In genomic region chr13:21468061-21469019, GRCm38 (mm10) we compare ENCODE assay signal across 8 mouse cellular contexts. TPM values are rescaled to one million over a fixed set of nuclear protein-coding genes. Genes with fewer than 3 reads are reported as not detected.
DNase-seq lines count a peak whose midpoint lies in the region; ATAC-seq and TF ChIP-seq lines count a peak whose summit lies in the region.

Nkapl (minus strand) TSS chr13:21468509.

- no peaks in the 10 kb centered on the region for H3K36me3 ChIP-seq in forebrain, embryonic 11.5 days (ENCODE audit: control insufficient read depth, insufficient read depth, low read length)
- H3K36me3 ChIP-seq in heart, embryonic 16.5 days (ENCODE audit: control insufficient read depth, insufficient read depth), result no peaks in the 10 kb centered on the region
- H3K36me3 ChIP-seq in liver, embryonic 14.5 days (replicated peaks; ENCODE audit: control insufficient read depth, insufficient read depth, low read depth), result no peaks in the 10 kb centered on the region
- no peaks in the 10 kb centered on the region for H3K36me3 ChIP-seq in stomach, embryonic 15.5 days

- peak within 1 kb of the TSS; percentile 50 for H3K4me3 ChIP-seq in forebrain, embryonic 11.5 days (ENCODE audit: low read depth, low read length)
- H3K4me3 ChIP-seq in heart, embryonic 16.5 days (ENCODE audit: low read length), result peak within 1 kb of the TSS; percentile 76
- peak within 1 kb of the TSS; percentile 64 to 84 for H3K4me3 ChIP-seq in liver, embryonic 14.5 days (ENCODE audit: insufficient read depth in 1 of 2, low read depth in 2 of 2, low read length in 2 of 2)
- H3K4me3 ChIP-seq in stomach, embryonic 15.5 days (replicated peaks), result peak within 1 kb of the TSS; percentile 66

- peak within 1 kb of the TSS; percentile 83 for H3K4me2 ChIP-seq in forebrain, embryonic 11.5 days (ENCODE audit: low read depth, low read length, severe bottlenecking)
- H3K4me2 ChIP-seq in heart, embryonic 16.5 days (ENCODE audit: low read depth, low read length), result peak within 1 kb of the TSS; percentile 98
- H3K4me2 ChIP-seq in liver, embryonic 14.5 days (ENCODE audit: low read depth), result peak within 1 kb of the TSS; percentile 97
- peak within 1 kb of the TSS; percentile 96 for H3K4me2 ChIP-seq in stomach, embryonic 15.5 days

- DNase-seq in CD8-positive naive resting alpha-beta T cell, adult 2 months (ENCODE audit: low read depth in 2 of 2, low spot score in 2 of 2), result peak; percentile 11 to 18
- DNase-seq in c-Kit-positive CD71-positive TER-119-negative erythroid progenitor cells, embryonic 14.5 days (ENCODE audit: low read depth), result peak; percentile 88
- DNase-seq in forebrain, embryonic 11.5 days (ENCODE audit: low spot score), result peak; percentile 91
- peak; percentile 82 to 91 for DNase-seq in kidney, postnatal 36 days
- DNase-seq in liver, embryonic 14.5 days (ENCODE audit: low read depth in 3 of 3, low spot score in 3 of 3), result peak; percentile 81 to 85 (median 82)
- peak; percentile 88 for DNase-seq in neural tube, embryonic 10.5 days (ENCODE audit: extremely low spot score, low spot score)

- H3K9ac ChIP-seq in forebrain, embryonic 11.5 days (ENCODE audit: low read length), result peak within 1 kb of the TSS; percentile 74
- peak within 1 kb of the TSS; percentile 88 for H3K9ac ChIP-seq in heart, embryonic 16.5 days (ENCODE audit: low read length)
- peak within 1 kb of the TSS; percentile 76 for H3K9ac ChIP-seq in liver, embryonic 14.5 days (replicated peaks)
- peak within 1 kb of the TSS; percentile 60 for H3K9ac ChIP-seq in stomach, embryonic 15.5 days

- WGBS in forebrain, embryonic 11.5 days, result 1% methylated on average over 54 of the region's 54 CpGs
- 1% methylated on average over 54 of the region's 54 CpGs for WGBS in heart, embryonic 16.5 days
- under 1% methylated on average over 54 of the region's 54 CpGs for whole genome bisulfite sequencing in liver, embryonic 14.5 days (ENCODE audit: insufficient replicate concordance)
- under 1% methylated on average over 53 of the region's 54 CpGs for WGBS in stomach, embryonic 15.5 days

- peaks cover 3% of the 10 kb centered on the region; the same call in 1 of the 2 replicates for H3K27me3 ChIP-seq in forebrain, embryonic 11.5 days (ENCODE audit: control insufficient read depth, insufficient read depth, low read length)
- no peaks in the 10 kb centered on the region for H3K27me3 ChIP-seq in heart, embryonic 16.5 days (ENCODE audit: control insufficient read depth, insufficient read depth, low read length)
- H3K27me3 ChIP-seq in liver, embryonic 14.5 days (ENCODE audit: control insufficient read depth, insufficient read depth, low read length), result peaks cover 8% of the 10 kb centered on the region
- H3K27me3 ChIP-seq in stomach, embryonic 15.5 days (replicated peaks), result 0 out of 2 replicates have a peak, but pooled peaks cover 3% of the 10 kb centered on the region

- no peaks in the 10 kb centered on the region; the same call in 1 of the 2 replicates for H3K9me3 ChIP-seq in forebrain, embryonic 11.5 days (ENCODE audit: control insufficient read depth, low read length)
- no peaks in the 10 kb centered on the region for H3K9me3 ChIP-seq in heart, embryonic 16.5 days (replicated peaks; ENCODE audit: control insufficient read depth, low read length)
- H3K9me3 ChIP-seq in liver, embryonic 14.5 days (ENCODE audit: control insufficient read depth, low read length), result no peaks in the 10 kb centered on the region
- no peaks in the 10 kb centered on the region for H3K9me3 ChIP-seq in stomach, embryonic 15.5 days

- ATAC-seq in forebrain, embryonic 11.5 days (replicated peaks; ENCODE audit: low FRiP score), result peak; percentile 99
- peak; percentile 99 for ATAC-seq in heart, embryonic 16.5 days (replicated peaks; ENCODE audit: extremely low read depth, insufficient read depth, low FRiP score)
- ATAC-seq in liver, embryonic 14.5 days (ENCODE audit: insufficient read depth), result peak; percentile 100
- ATAC-seq in stomach, embryonic 15.5 days (ENCODE audit: insufficient read depth, low FRiP score, low read depth), result peak; percentile 100

- no peak for TF ChIP-seq EP300 in liver, embryonic 14.5 days (IDR thresholded peaks at IDR 0.05; ENCODE audit: low read depth)

- TF ChIP-seq CTCF in liver, embryonic 14.5 days (IDR thresholded peaks at IDR 0.05; ENCODE audit: low read depth), result peak; percentile 29

- H3K27ac ChIP-seq in forebrain, embryonic 11.5 days (ENCODE audit: low read depth, low read length), result no peak within 1 kb of the TSS
- peak within 1 kb of the TSS; percentile 48 for H3K27ac ChIP-seq in heart, embryonic 16.5 days (ENCODE audit: low read length)
- H3K27ac ChIP-seq in liver, embryonic 14.5 days, result no peak within 1 kb of the TSS
- H3K27ac ChIP-seq in stomach, embryonic 15.5 days, result peak within 1 kb of the TSS; percentile 38; the same call in 1 of the 2 replicates

- H3K4me1 ChIP-seq in forebrain, embryonic 11.5 days (replicated peaks; ENCODE audit: control insufficient read depth, insufficient read depth, low read length), result no peaks in the 10 kb centered on the region
- H3K4me1 ChIP-seq in heart, embryonic 16.5 days (ENCODE audit: control insufficient read depth, insufficient read depth, low read length), result no peaks in the 10 kb centered on the region
- H3K4me1 ChIP-seq in liver, embryonic 14.5 days (replicated peaks; ENCODE audit: control insufficient read depth in 2 of 2, insufficient read depth in 2 of 2, low read length in 1 of 2), result peaks cover 7 to 8% of the 10 kb centered on the region in 2 experiments
- H3K4me1 ChIP-seq in stomach, embryonic 15.5 days, result no peaks in the 10 kb centered on the region

RNA-seq across cellular contexts. Expression of gene Nkapl, which starts in this region (rescaled TPM):
- polyA plus RNA-seq in forebrain, embryonic 11.5 days (2014; fragmentation: Nextera tagmentation; extraction: Ambion mirVana), result 2.7 and 3.9 TPM in 2 replicates
- polyA plus RNA-seq in heart, embryonic 16.5 days (2015; fragmentation: Nextera tagmentation; extraction: Ambion mirVana), result 1.5 and 1.7 TPM in 2 replicates
- polyA plus RNA-seq in liver, embryonic 14.5 days (2012; rRNA removed), result 0.19 and 0.25 TPM in 2 replicates
- polyA plus RNA-seq in liver, embryonic 14.5 days (2014; fragmentation: Nextera tagmentation; extraction: Ambion mirVana), result 0.40 and 0.65 TPM in 2 replicates
- 2.4 and 2.6 TPM in 2 replicates for polyA plus RNA-seq in stomach, embryonic 15.5 days (2015; fragmentation: Nextera tagmentation; extraction: Ambion mirVana)

Comparison
In these comparisons a context has a peak if more than half of its experiments do, and no peak if none do; other contexts are left out.
1. Peak in DNase-seq, ATAC-seq, H3K4me3 ChIP-seq, H3K9ac ChIP-seq and H3K4me2 ChIP-seq in liver, embryonic 14.5 days; RNA of the gene not detected or under 1 TPM.
2. DNase-seq: peak in every context shown above with its lines; median percentile 91 in forebrain, embryonic 11.5 days; 88 in c-Kit-positive CD71-positive TER-119-negative erythroid progenitor cells, embryonic 14.5 days; 88 in neural tube, embryonic 10.5 days; 86 in kidney, postnatal 36 days; 82 in liver, embryonic 14.5 days; 14 in CD8-positive naive resting alpha-beta T cell, adult 2 months.
3. H3K27ac ChIP-seq: peak in heart, embryonic 16.5 days (single experiment) and stomach, embryonic 15.5 days (single experiment); none in forebrain, embryonic 11.5 days (single experiment) and liver, embryonic 14.5 days (single experiment).
4. Peak in every context shown above with its lines, with median percentiles within 50 percentile points of each other: ATAC-seq, H3K4me2 ChIP-seq, H3K4me3 ChIP-seq and H3K9ac ChIP-seq.